Comparison of ENCODE assay signal across 12 mouse cellular contexts in genomic region chr10:92036176-92036575, GRCm38 (mm10).
DNase-seq lines count a peak whose midpoint lies in the region; ATAC-seq and TF ChIP-seq lines count a peak whose summit lies in the region.
"Had no signal": no experiment of that assay in that cellular context is flagged by ENCODE, and none has a peak within 500 bp of the region (broad histone marks: within the 10 kb centered on the region; RNA-seq: fewer than 3 reads in every experiment).

No protein-coding gene starts in this region.

- DNase-seq in embryonic facial prominence, embryonic 14.5 days (ENCODE audit: low spot score), result peak; percentile 38
- no peak for DNase-seq in embryonic facial prominence, embryonic 10.5 days (ENCODE audit: low spot score)
- peak; percentile 67 for DNase-seq in forebrain, postnatal 0 days
- peak; percentile 50 to 51 for DNase-seq in layer of hippocampus, postnatal 10 days (ENCODE audit: low spot score in 2 of 2)
- DNase-seq in retina, embryonic 14.5 days (ENCODE audit: low spot score), result peak; percentile 2
- no peak for DNase-seq in embryo, embryonic 10.5 days (ENCODE audit: low spot score)
- no peak for DNase-seq in heart, adult 8-10 months (ENCODE audit: low spot score)
- no peak for DNase-seq in lung, postnatal 10 days
- DNase-seq: B cell, adult 2 months; heart, postnatal 4 days had no signal

- H3K27ac ChIP-seq in embryonic facial prominence, embryonic 14.5 days (replicated peaks; ENCODE audit: low read depth, low read length), result no peak overlapping the region
- no peak overlapping the region for H3K27ac ChIP-seq in embryonic facial prominence, embryonic 10.5 days (replicated peaks)
- H3K27ac ChIP-seq in forebrain, postnatal 0 days (ENCODE audit: low read depth, low read length), result no peak overlapping the region
- H3K27ac ChIP-seq: limb, embryonic 12.5 days had no signal

- no peak overlapping the region for H3K4me2 ChIP-seq in embryonic facial prominence, embryonic 14.5 days (ENCODE audit: low read depth, low read length)
- no peak overlapping the region for H3K4me2 ChIP-seq in forebrain, postnatal 0 days (ENCODE audit: low read depth)
- H3K4me2 ChIP-seq: limb, embryonic 12.5 days had no signal

- 0 out of 2 replicates have a peak, but pooled peaks have one; percentile 57 for ATAC-seq in embryonic facial prominence, embryonic 14.5 days (ENCODE audit: low read depth)
- ATAC-seq in forebrain, postnatal 0 days, result peak; percentile 91

- H3K9ac ChIP-seq in embryonic facial prominence, embryonic 14.5 days (ENCODE audit: low read depth, low read length), result no peak overlapping the region
- H3K9ac ChIP-seq in forebrain, postnatal 0 days, result no peak overlapping the region
- H3K9ac ChIP-seq: limb, embryonic 12.5 days had no signal

- H3K27me3 ChIP-seq in embryonic facial prominence, embryonic 14.5 days (replicated peaks; ENCODE audit: control insufficient read depth, insufficient read depth, low read length), result no peaks in the 10 kb centered on the region
- no peaks in the 10 kb centered on the region for H3K27me3 ChIP-seq in embryonic facial prominence, embryonic 10.5 days (replicated peaks; ENCODE audit: low read depth, poor library complexity, severe bottlenecking)
- H3K27me3 ChIP-seq in forebrain, postnatal 0 days (ENCODE audit: insufficient read depth, low read length), result no peaks in the 10 kb centered on the region
- H3K27me3 ChIP-seq: limb, embryonic 12.5 days; megakaryocyte, embryonic 14.5 days had no signal

- H3K9me3 ChIP-seq in embryonic facial prominence, embryonic 14.5 days (ENCODE audit: control insufficient read depth, low read length), result no peaks in the 10 kb centered on the region
- no peaks in the 10 kb centered on the region for H3K9me3 ChIP-seq in embryonic facial prominence, embryonic 10.5 days
- H3K9me3 ChIP-seq in forebrain, postnatal 0 days (ENCODE audit: low read length), result no peaks in the 10 kb centered on the region
- H3K9me3 ChIP-seq: limb, embryonic 12.5 days had no signal

- H3K36me3 ChIP-seq in embryonic facial prominence, embryonic 14.5 days (ENCODE audit: control insufficient read depth, insufficient read depth, low read length), result no peaks in the 10 kb centered on the region
- no peaks in the 10 kb centered on the region for H3K36me3 ChIP-seq in embryonic facial prominence, embryonic 10.5 days (replicated peaks)
- H3K36me3 ChIP-seq in forebrain, postnatal 0 days (ENCODE audit: insufficient read depth), result no peaks in the 10 kb centered on the region
- H3K36me3 ChIP-seq: limb, embryonic 12.5 days had no signal

- 33% methylated on average over 3 of the region's 3 CpGs for WGBS in embryonic facial prominence, embryonic 14.5 days
- 43% methylated on average over 3 of the region's 3 CpGs for WGBS in embryonic facial prominence, embryonic 10.5 days
- 10% methylated on average over 3 of the region's 3 CpGs for WGBS in forebrain, postnatal 0 days

- TF ChIP-seq CTCF in forebrain, postnatal 0 days (IDR thresholded peaks at IDR 0.05; ENCODE audit: low read depth), result no peak

- no peaks in the 10 kb centered on the region for H3K4me1 ChIP-seq in embryonic facial prominence, embryonic 14.5 days (ENCODE audit: control insufficient read depth, insufficient read depth, low read length)
- H3K4me1 ChIP-seq in embryonic facial prominence, embryonic 10.5 days, result no peaks in the 10 kb centered on the region
- no peaks in the 10 kb centered on the region for H3K4me1 ChIP-seq in forebrain, postnatal 0 days (ENCODE audit: insufficient read depth)
- H3K4me1 ChIP-seq: limb, embryonic 12.5 days; megakaryocyte, embryonic 14.5 days had no signal

- H3K4me3 ChIP-seq in embryonic facial prominence, embryonic 14.5 days (ENCODE audit: low read depth, low read length), result no peak overlapping the region
- no peak overlapping the region for H3K4me3 ChIP-seq in embryonic facial prominence, embryonic 10.5 days
- no peak overlapping the region for H3K4me3 ChIP-seq in forebrain, postnatal 0 days (ENCODE audit: low read depth, low read length)
- H3K4me3 ChIP-seq: limb, embryonic 12.5 days; megakaryocyte, embryonic 14.5 days had no signal

Comparison
In these comparisons a context has a peak if more than half of its experiments do, and no peak if none do; other contexts are left out.
1. DNase-seq: peak in embryonic facial prominence, embryonic 14.5 days (single experiment), forebrain, postnatal 0 days (single experiment), layer of hippocampus, postnatal 10 days (2 of 2) and retina, embryonic 14.5 days (single experiment); none in embryonic facial prominence, embryonic 10.5 days (single experiment), embryo, embryonic 10.5 days (single experiment), heart, adult 8-10 months (single experiment) and lung, postnatal 10 days (single experiment).